Mouse (Mus musculus): ENCODE results near the gene Tie1.

Gene Tie1

GRCm38 (mm10) chr4:118476773-118477530 lies 12.9 kb downstream of the Tie1 start:
- no peak for DNase-seq (ENCODE audit: low read depth, low spot score)

- no peak for DNase-seq (ENCODE audit: low read depth, low spot score)
Observed at GRCm38 (mm10) chr4:118472687-118473086, 17.2 kb downstream of the Tie1 start.

- no peak for DNase-seq (ENCODE audit: low read depth, low spot score)
Observed at GRCm38 (mm10) chr4:118471281-118471680, 18.6 kb downstream of the Tie1 start.

GRCm38 (mm10) chr4:118465697-118466163 lies 24.1 kb downstream of the Tie1 start:
- DNase-seq (ENCODE audit: low read depth, low spot score), result no peak

- no peak for DNase-seq (ENCODE audit: low read depth, low spot score)
Observed at GRCm38 (mm10) chr4:118464956-118465355, 24.9 kb downstream of the Tie1 start.

- DNase-seq (ENCODE audit: low read depth, low spot score), result no peak
Observed at GRCm38 (mm10) chr4:118457345-118457975, 32.4 kb downstream of the Tie1 start, which contains the start of gene Mpl. Mpl (minus strand) TSS chr4:118457513.

- no peak for DNase-seq (ENCODE audit: low read depth, low spot score)
Observed at GRCm38 (mm10) chr4:118446415-118447153, 43.3 kb downstream of the Tie1 start.

GRCm38 (mm10) chr4:118445781-118446414 lies 44.0 kb downstream of the Tie1 start:
- DNase-seq (ENCODE audit: low read depth, low spot score), result no peak

- DNase-seq (ENCODE audit: low read depth, low spot score), result no peak
Observed at GRCm38 (mm10) chr4:118445088-118445487, 44.8 kb downstream of the Tie1 start.

- no peak for DNase-seq (ENCODE audit: low read depth, low spot score)
Observed at GRCm38 (mm10) chr4:118437829-118438253, 52.0 kb downstream of the Tie1 start.

- peak; percentile 92 for DNase-seq (ENCODE audit: low read depth, low spot score)
Observed at GRCm38 (mm10) chr4:118436820-118437603, 52.8 kb downstream of the Tie1 start, which contains the start of gene Cdc20. Cdc20 (minus strand) TSS chr4:118437352.

- no peak for DNase-seq (ENCODE audit: low read depth, low spot score)
Observed at GRCm38 (mm10) chr4:118432332-118432731, 57.5 kb downstream of the Tie1 start.

- no peak for DNase-seq (ENCODE audit: low read depth, low spot score)
Observed at GRCm38 (mm10) chr4:118429215-118429895, 60.5 kb downstream of the Tie1 start.

- DNase-seq (ENCODE audit: low read depth, low spot score), result no peak
Observed at GRCm38 (mm10) chr4:118428531-118429214, 61.2 kb downstream of the Tie1 start.

- DNase-seq (ENCODE audit: low read depth, low spot score), result no peak
Observed at GRCm38 (mm10) chr4:118427768-118428451, 62.0 kb downstream of the Tie1 start, which contains the start of gene Elovl1. Elovl1 (plus strand) TSS chr4:118428093.

- DNase-seq (ENCODE audit: low read depth, low spot score), result no peak
Observed at GRCm38 (mm10) chr4:118427415-118427767, 62.5 kb downstream of the Tie1 start.

GRCm38 (mm10) chr4:118425374-118425773 lies 64.5 kb downstream of the Tie1 start:
- no peak for DNase-seq (ENCODE audit: low read depth, low spot score)

GRCm38 (mm10) chr4:118424541-118425160 lies 65.2 kb downstream of the Tie1 start:
- DNase-seq (ENCODE audit: low read depth, low spot score), result no peak

GRCm38 (mm10) chr4:118421384-118421783 lies 68.5 kb downstream of the Tie1 start:
- no peak for DNase-seq (ENCODE audit: low read depth, low spot score)
